Mouse (Mus musculus): ENCODE measurements around the gene Bbs1. TPM values are rescaled to one million over a fixed set of nuclear protein-coding genes. Genes with fewer than 3 reads are reported as not detected.

Bbs1 gene
- polyA plus RNA-seq, 1 experiment from 2014 or later, result 2.8 TPM

DNA sequence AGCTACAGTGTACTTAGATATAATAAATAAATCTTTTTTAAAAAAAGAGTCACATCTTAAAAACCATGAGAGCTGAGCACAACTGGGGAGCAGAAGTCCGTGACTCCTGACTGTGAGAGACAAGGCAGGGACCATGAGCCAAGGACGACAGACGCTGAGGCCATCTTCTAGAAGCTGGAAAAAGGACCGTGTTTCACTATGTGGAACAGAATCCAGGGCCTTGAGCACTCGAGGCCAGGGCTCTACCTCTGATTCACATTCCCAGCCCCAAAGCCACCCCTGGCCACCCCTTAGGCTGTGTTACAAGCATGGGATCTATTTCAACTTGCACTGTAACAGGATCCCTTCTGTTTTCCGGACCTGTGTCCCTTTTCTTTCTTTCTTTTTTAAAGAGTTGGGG, 13.2 kb upstream of the Bbs1 start:
- WGBS, result 91% methylated on average over 6 of the region's 6 CpGs
- ATAC-seq (ENCODE audit: insufficient number of reproducible peaks, low FRiP score), result no peak

DNA sequence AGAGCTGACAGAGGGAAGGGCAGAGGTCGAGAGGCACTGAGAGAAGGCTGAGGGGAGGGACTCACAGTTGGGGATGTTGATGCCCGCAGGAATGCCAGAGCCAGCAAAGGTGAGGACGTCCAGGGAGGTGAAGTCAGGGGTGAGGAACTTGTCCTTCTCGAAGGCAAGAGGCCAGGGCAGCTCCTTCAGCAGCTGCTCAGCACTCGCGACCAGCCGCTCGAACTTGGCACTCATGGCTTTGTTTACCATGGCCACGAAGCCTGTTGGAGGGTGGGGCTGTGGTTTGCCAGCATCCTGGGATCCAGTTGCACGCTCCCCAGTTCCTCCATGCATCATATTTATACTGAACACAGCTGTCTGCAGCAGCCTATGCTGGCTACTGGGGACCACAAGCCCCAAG, 10.4 kb upstream of the Bbs1 start:
- WGBS, result 86% methylated on average over 10 of the region's 10 CpGs
- no peak overlapping the region for H3K9ac ChIP-seq
- H3K27me3 ChIP-seq (replicated peaks), result no peaks in the 10 kb centered on the region
- H3K36me3 ChIP-seq, result peaks cover 94% of the 10 kb centered on the region
- H3K4me3 ChIP-seq, result no peak overlapping the region
- no peaks in the 10 kb centered on the region for H3K9me3 ChIP-seq (replicated peaks)
- no peaks in the 10 kb centered on the region for H3K4me1 ChIP-seq (replicated peaks)
- H3K4me2 ChIP-seq, result no peak overlapping the region
- H3K27ac ChIP-seq (ENCODE audit: poor library complexity, severe bottlenecking), result no peak overlapping the region
- no peak for ATAC-seq (ENCODE audit: insufficient number of reproducible peaks, low FRiP score)

More for the DNA sequence above, 13.2 kb upstream of the Bbs1 start:
- Histone ChIP-seq H3K4me2 (no peak overlapping the region), H3K9me3 (replicated peaks) (no peaks in the 10 kb centered on the region), H3K4me1 (replicated peaks) (no peaks in the 10 kb centered on the region), H3K4me3 (no peak overlapping the region), H3K9ac (no peak overlapping the region), H3K27ac (ENCODE audit: poor library complexity, severe bottlenecking) (no peak overlapping the region), H3K36me3 (peaks cover 87% of the 10 kb centered on the region), H3K27me3 (replicated peaks) (no peaks in the 10 kb centered on the region)

DNA sequence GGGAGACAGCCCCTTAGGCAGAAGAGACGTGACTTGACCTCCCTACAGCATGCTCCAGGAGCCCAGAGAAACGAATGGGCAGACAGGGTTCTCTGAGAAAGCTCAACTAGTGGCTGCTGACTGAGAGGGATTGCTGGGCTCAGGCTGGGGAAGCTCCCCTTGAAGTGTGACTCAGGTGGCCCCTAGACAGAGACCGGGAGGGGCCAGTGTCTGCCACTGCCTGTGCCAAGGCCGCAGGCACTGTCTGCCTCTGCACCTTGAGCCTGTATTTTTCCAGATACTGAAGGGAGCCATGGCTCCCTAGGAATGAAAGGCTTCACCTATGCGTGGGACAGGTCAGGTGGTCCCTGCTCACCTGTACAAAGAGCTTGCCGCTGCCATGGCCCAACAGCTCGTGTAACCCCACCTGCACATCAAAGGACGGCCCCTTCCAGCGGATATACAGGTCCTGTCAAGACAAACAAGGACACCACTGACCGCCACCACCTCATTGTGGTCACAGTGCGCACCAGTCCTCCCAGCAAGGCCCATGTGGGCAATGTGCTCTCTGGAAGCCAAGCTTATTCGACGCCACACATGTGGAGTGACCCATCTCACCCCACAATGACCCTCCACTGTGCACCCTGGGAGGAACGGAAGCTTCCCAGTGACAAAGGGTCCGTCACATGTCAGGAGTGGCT, 9.6 kb upstream of the Bbs1 start:
- Histone ChIP-seq H3K4me3 (no peak overlapping the region), H3K27me3 (replicated peaks) (no peaks in the 10 kb centered on the region), H3K9me3 (replicated peaks) (no peaks in the 10 kb centered on the region), H3K4me1 (replicated peaks) (no peaks in the 10 kb centered on the region), H3K36me3 (peaks cover 94% of the 10 kb centered on the region), H3K27ac (ENCODE audit: poor library complexity, severe bottlenecking) (no peak overlapping the region), H3K4me2 (no peak overlapping the region), H3K9ac (no peak overlapping the region)
- ATAC-seq (ENCODE audit: insufficient number of reproducible peaks, low FRiP score), result no peak; the same call in 1 of the 2 replicates
- WGBS, result 93% methylated on average over 15 of the region's 15 CpGs

- Histone ChIP-seq H3K9me3 (replicated peaks) (peaks cover 5% of the 10 kb centered on the region; the same call in 1 of the 2 replicates), H3K9ac (no peak overlapping the region), H3K36me3 (peaks cover 70% of the 10 kb centered on the region), H3K4me1 (replicated peaks) (0 out of 2 replicates have a peak, but pooled peaks cover 3% of the 10 kb centered on the region), H3K27ac (ENCODE audit: poor library complexity, severe bottlenecking) (no peak overlapping the region), H3K4me2 (no peak overlapping the region), H3K27me3 (replicated peaks) (no peaks in the 10 kb centered on the region), H3K4me3 (no peak overlapping the region)
- no peak for ATAC-seq (ENCODE audit: insufficient number of reproducible peaks, low FRiP score)
- 87% methylated on average over 7 of the region's 7 CpGs for WGBS
These were observed 2.9 kb upstream of the Bbs1 start for GRCm38 (mm10) chr19:4909376-4909775.

DNA sequence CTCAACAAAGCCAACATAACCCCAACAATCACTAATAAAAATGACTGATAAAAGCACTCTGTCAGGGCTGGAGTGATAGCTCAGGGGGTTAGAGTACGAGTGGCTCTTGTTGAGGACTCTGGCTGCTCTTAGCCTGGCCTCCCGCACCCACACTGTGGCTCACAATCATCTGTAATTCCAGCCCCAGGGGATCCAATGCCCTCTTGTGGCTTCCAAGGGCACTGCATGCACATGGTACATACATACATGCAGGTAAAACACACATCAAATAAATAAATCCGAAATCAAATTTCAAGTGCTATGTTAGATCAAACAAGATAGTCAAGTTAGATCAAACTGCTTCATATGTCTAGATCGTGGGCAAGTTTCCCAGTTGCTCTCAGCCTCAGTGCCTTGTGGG, 1.7 kb upstream of the Bbs1 start:
- Histone ChIP-seq H3K9me3 (replicated peaks) (peaks cover 5% of the 10 kb centered on the region; the same call in 1 of the 2 replicates), H3K27ac (ENCODE audit: poor library complexity, severe bottlenecking) (no peak overlapping the region), H3K4me1 (replicated peaks) (0 out of 2 replicates have a peak, but pooled peaks cover 3% of the 10 kb centered on the region), H3K4me2 (no peak overlapping the region), H3K27me3 (replicated peaks) (no peaks in the 10 kb centered on the region), H3K9ac (no peak overlapping the region), H3K4me3 (no peak overlapping the region), H3K36me3 (peaks cover 57% of the 10 kb centered on the region)
- 76% methylated on average over 4 of the region's 4 CpGs for WGBS
- no peak for ATAC-seq (ENCODE audit: insufficient number of reproducible peaks, low FRiP score)

- Histone ChIP-seq H3K27ac (ENCODE audit: poor library complexity, severe bottlenecking) (no peak overlapping the region), H3K27me3 (replicated peaks) (0 out of 2 replicates have a peak, but pooled peaks cover 1% of the 10 kb centered on the region), H3K9me3 (replicated peaks) (no peaks in the 10 kb centered on the region), H3K9ac (no peak overlapping the region), H3K36me3 (no peaks in the 10 kb centered on the region), H3K4me3 (no peak overlapping the region), H3K4me2 (no peak overlapping the region), H3K4me1 (replicated peaks) (no peaks in the 10 kb centered on the region; the same call in 1 of the 2 replicates)
- 66% methylated on average over 3 of the region's 3 CpGs for WGBS
- ATAC-seq (ENCODE audit: insufficient number of reproducible peaks, low FRiP score), result no peak
These were observed 6.5 kb downstream of the Bbs1 start for GRCm38 (mm10) chr19:4899888-4900287.

DNA sequence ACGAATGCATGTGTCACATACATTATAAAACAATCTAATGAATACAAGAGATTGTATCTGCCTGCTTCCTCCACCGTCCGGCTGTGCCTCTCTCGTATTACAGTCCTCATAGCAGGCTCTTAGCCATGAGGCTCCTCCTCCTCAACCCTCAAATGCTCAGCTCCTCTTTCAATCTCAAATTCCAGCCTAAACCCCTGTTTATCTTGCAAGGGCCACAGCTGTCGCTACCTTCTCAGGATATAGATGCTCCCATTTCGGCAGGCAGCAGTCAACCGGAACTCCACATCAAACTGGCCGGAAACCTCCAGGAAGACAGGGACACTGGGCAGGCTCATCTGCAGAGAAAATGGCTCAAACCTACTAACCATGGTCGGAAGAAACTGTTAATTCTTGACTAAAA, 7.5 kb downstream of the Bbs1 start:
- ATAC-seq (ENCODE audit: insufficient number of reproducible peaks, low FRiP score), result no peak
- WGBS, result 68% methylated on average over 9 of the region's 9 CpGs
- Histone ChIP-seq H3K9ac (no peak overlapping the region), H3K9me3 (replicated peaks) (no peaks in the 10 kb centered on the region), H3K36me3 (no peaks in the 10 kb centered on the region), H3K4me1 (replicated peaks) (no peaks in the 10 kb centered on the region; the same call in 1 of the 2 replicates), H3K4me2 (no peak overlapping the region), H3K27me3 (replicated peaks) (0 out of 2 replicates have a peak, but pooled peaks cover 4% of the 10 kb centered on the region), H3K4me3 (no peak overlapping the region), H3K27ac (ENCODE audit: poor library complexity, severe bottlenecking) (no peak overlapping the region)

DNA sequence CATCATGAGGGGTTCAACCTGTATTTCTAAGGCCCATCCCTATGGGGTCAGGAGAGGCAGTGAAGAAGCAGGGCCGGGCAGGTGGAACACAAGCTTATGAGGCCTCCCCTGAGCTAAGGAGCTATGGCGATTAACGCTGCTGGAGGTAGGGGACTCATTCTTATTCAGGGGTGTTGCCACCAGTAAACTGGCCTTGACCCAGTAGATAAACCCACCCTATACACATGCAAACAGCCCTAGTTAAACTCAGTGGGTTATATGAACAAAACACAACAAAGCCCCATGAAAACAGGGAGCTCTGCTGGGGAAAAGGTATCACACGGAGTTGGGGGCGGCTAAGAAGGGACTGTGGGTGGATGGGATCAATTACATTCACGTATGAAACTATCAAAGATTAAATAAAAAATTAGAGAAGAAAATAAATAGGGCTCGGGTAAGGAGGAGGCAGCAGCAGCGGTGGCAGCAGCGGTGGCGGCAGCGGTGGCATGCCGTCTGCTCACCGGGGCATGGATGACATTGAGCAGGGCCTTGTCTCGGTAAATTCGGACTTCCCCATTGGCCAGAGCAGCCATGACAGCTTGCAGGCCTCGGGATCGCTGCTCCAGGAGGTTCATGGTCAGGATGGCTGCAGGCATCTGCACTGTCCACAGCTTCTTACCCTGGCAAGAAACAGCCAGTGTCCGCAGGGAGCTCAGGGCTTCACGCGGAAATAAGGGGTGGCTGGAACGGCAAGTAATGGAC, 9.5 kb downstream of the Bbs1 start:
- Histone ChIP-seq H3K4me2 (peak overlapping the region; percentile 9; the same call in 1 of the 2 replicates), H3K9ac (no peak overlapping the region), H3K9me3 (replicated peaks) (no peaks in the 10 kb centered on the region), H3K4me1 (replicated peaks) (no peaks in the 10 kb centered on the region; the same call in 1 of the 2 replicates), H3K4me3 (no peak overlapping the region), H3K27me3 (replicated peaks) (peaks cover 11% of the 10 kb centered on the region; the same call in 1 of the 2 replicates), H3K36me3 (no peaks in the 10 kb centered on the region; the same call in 1 of the 2 replicates), H3K27ac (ENCODE audit: poor library complexity, severe bottlenecking) (no peak overlapping the region)
- ATAC-seq (ENCODE audit: insufficient number of reproducible peaks, low FRiP score), result 0 out of 2 replicates have a peak, but pooled peaks have one; percentile 15
- 49% methylated on average over 21 of the region's 21 CpGs for WGBS

GRCm38 (mm10) chr19:4891798-4892197, 14.6 kb downstream of the Bbs1 start:
- Histone ChIP-seq H3K36me3 (no peaks in the 10 kb centered on the region; the same call in 1 of the 2 replicates), H3K9me3 (replicated peaks) (no peaks in the 10 kb centered on the region), H3K27me3 (replicated peaks) (peaks cover 27% of the 10 kb centered on the region), H3K4me1 (replicated peaks) (no peaks in the 10 kb centered on the region), H3K27ac (ENCODE audit: poor library complexity, severe bottlenecking) (no peak overlapping the region), H3K9ac (no peak overlapping the region), H3K4me2 (no peak overlapping the region), H3K4me3 (no peak overlapping the region)
- no peak for ATAC-seq (ENCODE audit: insufficient number of reproducible peaks, low FRiP score)
- 74% methylated on average over 3 of the region's 3 CpGs for WGBS

- H3K4me2 ChIP-seq, result no peak overlapping the region
- no peak overlapping the region for H3K9ac ChIP-seq
- no peak overlapping the region for H3K4me3 ChIP-seq
- no peak overlapping the region for H3K27ac ChIP-seq (ENCODE audit: poor library complexity, severe bottlenecking)
- H3K9me3 ChIP-seq (replicated peaks), result no peaks in the 10 kb centered on the region
- no peaks in the 10 kb centered on the region for H3K4me1 ChIP-seq (replicated peaks)
- H3K27me3 ChIP-seq (replicated peaks), result peaks cover 25% of the 10 kb centered on the region
- ATAC-seq (ENCODE audit: insufficient number of reproducible peaks, low FRiP score), result no peak
- 61% methylated on average over 10 of the region's 10 CpGs for WGBS
- H3K36me3 ChIP-seq, result no peaks in the 10 kb centered on the region; the same call in 1 of the 2 replicates
These were observed 16.6 kb downstream of the Bbs1 start for GRCm38 (mm10) chr19:4889791-4890190.

- WGBS, result 73% methylated on average over 4 of the region's 4 CpGs
- H3K36me3 ChIP-seq, result no peaks in the 10 kb centered on the region
These were observed 22.5 kb downstream of the Bbs1 start for GRCm38 (mm10) chr19:4883961-4884360.

More at GRCm38 (mm10) chr19:4883961-4884360, 22.5 kb downstream of the Bbs1 start:
- H3K4me3 ChIP-seq, result no peak overlapping the region
- no peak overlapping the region for H3K4me2 ChIP-seq
- peaks cover 4% of the 10 kb centered on the region; the same call in 1 of the 2 replicates for H3K4me1 ChIP-seq (replicated peaks)
- no peaks in the 10 kb centered on the region for H3K9me3 ChIP-seq (replicated peaks)
- ATAC-seq (ENCODE audit: insufficient number of reproducible peaks, low FRiP score), result no peak
- H3K27me3 ChIP-seq (replicated peaks), result no peaks in the 10 kb centered on the region
- no peak overlapping the region for H3K27ac ChIP-seq (ENCODE audit: poor library complexity, severe bottlenecking)
- H3K9ac ChIP-seq, result no peak overlapping the region

Data from heart, embryonic 12.5 days (tissue).